Mouse (Mus musculus) liver, postnatal 0 days (tissue): ENCODE data around the gene Upk1a.
A peak's percentile ranks its signal among the peaks of the same experiment; 100 is the strongest.

ENCODE experiments used
- CTCF ChIP-seq: sonication (generic); IDR thresholded peaks from 2 replicates; pipeline ENCODE4 v1.5.1; 2016; ENCODE audit warnings: antibody characterized with exemption, low read depth
- EP300 ChIP-seq: IDR thresholded peaks from 2 replicates; pipeline ENCODE4 v1.6.1; 2016; ENCODE audit warnings: antibody characterized with exemption, low read depth, mild to moderate bottlenecking

DNA sequence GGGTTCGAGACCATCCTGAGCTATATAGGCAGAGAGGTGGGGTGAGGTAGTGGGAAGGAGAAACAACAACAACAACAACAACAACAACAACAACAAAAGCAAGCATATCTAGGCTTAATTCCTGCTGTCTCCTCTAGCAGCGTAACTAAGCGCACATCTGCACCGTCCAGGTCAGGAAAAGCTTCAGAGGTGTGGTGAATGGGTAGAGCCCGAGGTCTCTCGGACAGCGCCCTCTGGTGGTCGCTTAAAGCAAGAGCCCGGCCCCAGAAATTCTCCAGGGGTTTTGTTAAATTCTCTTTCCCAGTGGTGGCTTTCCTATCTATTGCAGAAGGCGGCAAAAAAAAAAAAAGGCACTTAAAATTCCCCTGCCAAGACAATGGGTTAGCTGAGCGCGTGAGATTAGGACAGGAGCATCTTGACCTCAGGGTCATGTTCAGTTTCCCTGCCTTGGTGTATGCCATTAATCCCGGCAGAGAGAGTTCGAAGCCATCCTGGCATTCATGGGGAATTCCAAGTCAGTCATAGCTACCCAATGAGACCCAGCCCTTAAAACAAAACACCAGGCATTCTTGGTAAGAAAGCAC lies 974 bp upstream of the Upk1a start:
- TF ChIP-seq EP300, result no peak
- TF ChIP-seq CTCF, result peak; percentile 73
